Mouse (Mus musculus): Measurements from ENCODE around the gene Mcoln1.

- TF ChIP-seq POLR2A (IDR thresholded peaks at IDR 0.05; ENCODE audit: low read depth, low read length), result no peak
- TF ChIP-seq CTCF (conservative IDR thresholded peaks at IDR 0.05; ENCODE audit: insufficient read depth, insufficient read length, low read depth, low read length), result no peak
Measured at GRCm38 (mm10) chr8:3539146-3539545, 38.9 kb downstream of the Mcoln1 start.
